Mouse (Mus musculus) liver, embryonic 15.5 days (tissue): ENCODE results near the gene Slc35b4. TPM values are rescaled to one million over a fixed set of nuclear protein-coding genes. Genes with fewer than 3 reads are reported as not detected.

Experiments
- ATAC-seq: fragments of 200-750 bp; cut with Nextera tagmentation; 2 replicates; pipeline ENCODE4 v1.8.0; 2017; ENCODE audit warnings: moderate number of reproducible peaks, mild to moderate bottlenecking, moderate library complexity; ENCODE audit not compliant: insufficient read depth
- H3K27ac ChIP-seq: fragments of 300-500 bp; sonication (generic); replicated peaks from 2 replicates; pipeline ENCODE4 v1.5.1; 2015; ENCODE audit warnings: mild to moderate bottlenecking, inconsistent platforms
- H3K27me3 ChIP-seq: fragments of 300-500 bp; sonication (generic); 2 replicates; pipeline ENCODE4 v1.6.1; 2015; ENCODE audit warnings: mild to moderate bottlenecking, inconsistent platforms
- H3K36me3 ChIP-seq: fragments of 300-500 bp; sonication (generic); replicated peaks from 2 replicates; pipeline ENCODE4 v1.6.1; 2015; ENCODE audit warnings: moderate library complexity, mild to moderate bottlenecking, inconsistent platforms
- H3K4me1 ChIP-seq: fragments of 300-500 bp; sonication (generic); replicated peaks from 2 replicates; pipeline ENCODE4 v1.6.1; 2015; ENCODE audit warnings: inconsistent platforms
- H3K4me2 ChIP-seq: fragments of 300-500 bp; sonication (generic); 2 replicates; pipeline ENCODE4 v1.6.1; 2015; ENCODE audit warnings: moderate library complexity, mild to moderate bottlenecking, inconsistent platforms
- H3K4me3 ChIP-seq: fragments of 300-500 bp; sonication (generic); replicated peaks from 2 replicates; pipeline ENCODE4 v1.5.1; 2015; ENCODE audit warnings: mild to moderate bottlenecking, inconsistent platforms
- H3K9ac ChIP-seq: fragments of 300-500 bp; sonication (generic); 2 replicates; pipeline ENCODE4 v1.6.1; 2015; ENCODE audit warnings: moderate library complexity, mild to moderate bottlenecking, inconsistent platforms
- H3K9me3 ChIP-seq: fragments of 300-500 bp; sonication (generic); replicated peaks from 2 replicates; pipeline ENCODE4 v1.6.1; 2016; ENCODE audit warnings: inconsistent platforms
- WGBS: fragments of 180-500 bp; shearing (Covaris S2); methylation state at CpG from one replicate; pipeline ENCODE4 v1.1.7; 2015; ENCODE audit warnings: mixed read lengths; ENCODE audit not compliant: insufficient replicate concordance; 5-methylcytosine and 5-hydroxymethylcytosine counted together
- polyA plus RNA-seq: library from polyadenylated mRNA; unstranded; fragments of >200 nt; fragmentation: Nextera tagmentation; extraction: Ambion mirVana; gene quantifications from 2 replicates; pipeline ENCODE4 v1.2.1, GENCODE M21; 2015

The Slc35b4 gene
- polyA plus RNA-seq, 1 experiment from 2014 or later = 19.5 TPM

GRCm38 (mm10) chr6:34116838-34117478 lies 60.0 kb downstream of the Slc35b4 start:
- no peaks in the 10 kb centered on the region for H3K9me3 ChIP-seq
- ATAC-seq = no peak

GRCm38 (mm10) chr6:34111406-34111805 lies 65.5 kb downstream of the Slc35b4 start:
- Histone ChIP-seq H3K9ac (no peak overlapping the region), H3K36me3 (no peaks in the 10 kb centered on the region), H3K9me3 (no peaks in the 10 kb centered on the region), H3K27ac (no peak overlapping the region), H3K4me3 (no peak overlapping the region), H3K27me3 (no peaks in the 10 kb centered on the region), H3K4me2 (no peak overlapping the region), H3K4me1 (no peaks in the 10 kb centered on the region)
- WGBS = 58% methylated on average over 6 of the region's 6 CpGs
- no peak for ATAC-seq

More at GRCm38 (mm10) chr6:34116838-34117478, 60.0 kb downstream of the Slc35b4 start:
- 86% methylated on average over 7 of the region's 7 CpGs for WGBS
- Histone ChIP-seq H3K27ac (no peak overlapping the region), H3K4me3 (no peak overlapping the region), H3K9ac (no peak overlapping the region), H3K4me2 (no peak overlapping the region), H3K27me3 (no peaks in the 10 kb centered on the region), H3K4me1 (no peaks in the 10 kb centered on the region), H3K36me3 (no peaks in the 10 kb centered on the region)

- 71% methylated on average over 10 of the region's 10 CpGs for WGBS
- Histone ChIP-seq H3K4me1 (no peaks in the 10 kb centered on the region), H3K27me3 (no peaks in the 10 kb centered on the region), H3K36me3 (no peaks in the 10 kb centered on the region), H3K9me3 (no peaks in the 10 kb centered on the region), H3K9ac (no peak overlapping the region), H3K27ac (no peak overlapping the region), H3K4me3 (no peak overlapping the region), H3K4me2 (no peak overlapping the region)
- ATAC-seq = no peak
Observed at GRCm38 (mm10) chr6:34110571-34110970, 66.3 kb downstream of the Slc35b4 start.

Other genes with a start within 250 kb of the Slc35b4 start
- 0.02 and 0.09 TPM in 2 replicates for gene Lrguk, start 147.7 kb downstream of the Slc35b4 start, polyA plus RNA-seq
- 40.0 and 43.5 TPM in 2 replicates for gene Akr1b3, start 140.4 kb upstream of the Slc35b4 start, polyA plus RNA-seq
- gene Akr1b8, start 177.0 kb upstream of the Slc35b4 start, polyA plus RNA-seq = 4.4 and 4.8 TPM in 2 replicates
- gene Akr1b10, start 207.1 kb upstream of the Slc35b4 start, polyA plus RNA-seq = 7.0 and 8.7 TPM in 2 replicates
- gene Akr1b7, start 235.2 kb upstream of the Slc35b4 start, polyA plus RNA-seq = 17.6 and 18.1 TPM in 2 replicates